Mouse (Mus musculus): Measurements from ENCODE around the gene Olfr262.
"Not testable (repeated sequence)": the region's sequence is repeated elsewhere in the genome, so short reads cannot be mapped to it uniquely, and the experiment has no call there.

The Olfr262 gene

DNA sequence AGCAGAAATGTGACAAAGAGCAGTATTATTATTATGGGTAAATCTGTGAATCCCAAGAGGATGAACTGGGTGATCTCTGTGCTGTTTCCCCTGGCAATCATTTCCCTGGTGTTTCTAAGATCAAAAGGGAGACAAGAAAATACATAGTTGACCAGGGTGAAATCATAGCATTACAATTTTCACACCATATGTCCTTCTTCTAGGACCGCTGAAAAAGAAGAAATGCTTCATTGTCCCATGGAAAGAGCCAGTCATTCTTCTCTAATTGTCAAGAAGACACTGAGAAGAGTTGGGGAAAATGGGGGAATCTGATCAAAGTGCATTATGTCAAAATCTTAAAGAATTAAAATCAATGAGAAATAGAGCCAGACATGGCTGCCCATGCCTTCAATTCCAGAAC lies at the start of gene Olfr262:
Olfr262 (minus strand) TSS at position 101 of the 400 bp plus-strand sequence.
- no peak for DNase-seq (ENCODE audit: low read depth, low spot score)

DNA sequence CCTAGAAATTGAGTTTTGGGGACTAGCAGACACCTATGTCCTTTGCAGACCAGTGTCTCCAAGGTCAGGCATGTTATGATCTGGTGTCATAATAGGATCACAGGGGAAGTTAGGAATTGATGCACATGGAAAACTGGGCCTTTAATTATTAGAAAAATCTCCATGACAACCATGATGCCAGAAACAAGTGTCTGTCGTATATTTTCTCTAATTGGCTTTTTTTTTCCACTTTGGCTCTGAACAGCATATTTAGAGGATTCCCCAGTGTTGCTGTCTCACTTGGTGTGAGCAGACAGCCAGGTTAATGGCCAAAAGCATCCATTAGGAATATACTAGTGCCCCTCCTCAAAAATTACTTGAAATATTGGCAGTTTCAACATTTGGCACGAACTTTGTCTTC lies 38.1 kb upstream of the Olfr262 start, which contains the start of gene Olfr1434:
Olfr1434 (plus strand) TSS at position 301 of the 400 bp plus-strand sequence.
- DNase-seq (ENCODE audit: low read depth, low spot score), result no peak

DNA sequence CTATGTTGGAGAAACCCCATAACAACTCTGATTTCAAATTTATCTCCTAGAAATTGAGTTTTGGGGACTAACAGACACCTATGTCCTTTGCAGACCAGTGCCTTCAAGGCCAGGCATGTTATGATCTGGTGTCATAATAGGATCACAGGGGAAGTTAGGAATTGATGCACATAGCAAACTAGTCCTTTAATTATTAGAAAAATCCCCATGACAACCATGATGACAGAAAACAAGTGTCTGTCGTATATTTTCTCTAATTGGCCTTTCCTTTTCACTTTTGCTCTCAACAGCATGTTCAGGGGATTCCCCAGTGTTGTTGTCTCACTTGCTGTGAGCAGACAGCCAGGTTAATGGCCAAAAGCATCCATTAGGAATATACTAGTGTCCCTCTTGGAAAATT lies 19.3 kb upstream of the Olfr262 start, which contains the start of gene Olfr235:
Olfr235 (plus strand) TSS at position 301 of the 400 bp plus-strand sequence.
- no peak for DNase-seq (ENCODE audit: low read depth, low spot score)

DNA sequence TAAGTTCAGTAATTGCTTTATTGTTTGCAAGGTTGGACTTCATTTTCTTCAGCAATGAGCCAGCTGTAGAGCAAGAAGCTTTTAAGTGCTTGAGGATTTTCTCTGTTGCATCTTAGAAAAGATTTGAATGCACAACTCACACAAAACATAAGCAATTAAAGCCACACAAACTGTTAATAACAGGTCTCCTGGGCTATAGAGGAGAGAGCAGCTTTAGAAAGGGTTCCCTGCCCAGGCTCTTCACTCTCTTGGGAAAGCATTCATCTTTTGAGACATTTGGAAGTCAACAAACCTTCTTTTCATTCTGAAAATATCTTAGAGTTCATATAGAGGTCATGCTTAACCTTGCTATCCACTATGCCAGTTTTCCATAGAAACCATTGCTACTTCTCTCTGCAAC lies 9.0 kb downstream of the Olfr262 start, which contains the start of gene Olfr1432:
Olfr1432 (minus strand) TSS at position 101 of the 400 bp plus-strand sequence.
- DNase-seq (ENCODE audit: low read depth, low spot score), result not testable (repeated sequence)

DNA sequence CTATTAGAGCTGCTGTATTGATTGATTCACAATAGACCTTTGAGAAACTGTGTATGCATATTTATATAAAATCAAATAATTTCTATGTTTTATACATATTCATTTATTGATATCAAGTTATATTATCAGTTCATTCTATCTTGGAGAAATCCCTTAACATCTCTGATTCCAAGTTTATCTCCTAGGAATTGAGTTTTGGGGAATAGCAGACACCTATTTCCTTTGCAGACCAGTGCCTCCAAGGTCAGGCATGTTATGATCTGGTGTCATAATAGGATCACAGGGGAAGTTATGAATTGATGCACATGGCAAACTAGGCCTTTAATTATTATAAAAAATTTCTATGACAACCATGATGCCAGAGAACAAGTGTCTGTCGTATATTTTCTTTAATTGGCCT lies 41.1 kb downstream of the Olfr262 start, which contains the start of gene Olfr1431:
Olfr1431 (plus strand) TSS at position 301 of the 400 bp plus-strand sequence.
- DNase-seq (ENCODE audit: low read depth, low spot score), result no peak

DNA sequence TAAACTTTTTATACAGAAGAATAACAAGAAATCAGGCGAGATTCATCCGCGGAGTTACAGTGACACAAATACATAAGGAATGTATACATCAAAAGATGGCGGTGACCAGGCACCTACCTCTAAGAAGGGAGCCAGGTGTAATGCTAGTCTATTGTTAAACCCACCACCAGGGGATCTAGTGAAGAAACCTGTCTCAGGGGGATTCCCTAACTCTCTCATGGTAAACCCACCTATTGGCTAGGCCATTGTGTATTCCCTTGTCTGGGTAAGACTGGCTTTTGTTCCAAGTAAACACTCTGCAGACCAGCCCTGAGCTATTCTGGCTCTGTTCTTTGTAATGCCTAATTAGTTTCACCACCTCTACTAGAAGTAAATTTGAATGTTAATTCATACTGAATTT lies 42.4 kb downstream of the Olfr262 start:
- DNase-seq (ENCODE audit: low read depth, low spot score), result not testable (repeated sequence)

Data from forelimb bud, embryonic 11.5 days (tissue).